Mouse (Mus musculus): ENCODE measurements around the gene Usp33. TPM values are rescaled to one million over a fixed set of nuclear protein-coding genes. Genes with fewer than 3 reads are reported as not detected.
"Not testable (repeated sequence)": the region's sequence is repeated elsewhere in the genome, so short reads cannot be mapped to it uniquely, and the experiment has no call there.

Usp33 gene
- polyA plus RNA-seq, 1 experiment from 2014 or later: 79.1 TPM

DNA sequence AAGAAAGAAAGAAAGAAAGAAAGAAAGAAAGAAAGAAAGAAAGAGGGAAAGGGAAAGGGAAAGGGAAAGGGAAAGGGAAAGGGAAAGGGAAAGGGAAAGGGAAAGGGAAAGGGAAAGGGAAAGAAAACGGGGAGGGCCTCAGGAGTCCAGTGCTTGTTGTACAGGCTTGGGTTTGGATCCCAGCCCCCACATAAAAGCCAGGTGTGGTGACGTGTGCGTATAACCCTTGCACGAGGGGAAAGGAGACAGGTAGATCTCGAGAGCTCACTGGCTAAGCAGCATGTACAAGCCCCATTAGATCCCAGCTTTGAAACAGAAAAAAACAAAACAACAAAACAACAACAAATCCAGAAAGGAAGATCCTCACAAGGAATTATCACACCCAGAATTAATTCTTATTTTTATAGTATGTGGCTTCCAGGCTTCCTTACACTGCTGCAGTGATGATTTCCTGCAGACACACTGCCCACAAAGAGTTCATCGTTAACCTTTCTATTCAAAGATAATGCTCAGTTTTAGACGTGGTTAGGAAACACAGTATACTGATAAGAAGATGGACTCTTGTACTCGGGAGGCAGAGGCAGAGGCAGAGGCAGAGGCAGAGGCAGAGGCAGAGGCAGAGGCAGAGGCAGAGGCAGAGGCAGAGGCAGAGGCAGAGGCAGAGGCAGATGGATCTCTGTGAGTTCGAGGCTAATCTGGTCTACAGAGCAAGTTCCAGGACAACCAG is 29.7 kb upstream of the Usp33 start:
- not testable (repeated sequence) for ATAC-seq; H3K9ac ChIP-seq (replicated peaks); H3K27ac ChIP-seq; H3K27me3 ChIP-seq; H3K4me3 ChIP-seq (replicated peaks); H3K9me3 ChIP-seq; H3K4me1 ChIP-seq (replicated peaks); H3K4me2 ChIP-seq (replicated peaks)
- WGBS: 87% methylated on average over 9 of the region's 9 CpGs
- H3K36me3 ChIP-seq: peaks cover 47% of the 10 kb centered on the region

- H3K9ac ChIP-seq (replicated peaks): no peak overlapping the region
- H3K27me3 ChIP-seq: no peaks in the 10 kb centered on the region
- H3K27ac ChIP-seq: no peak overlapping the region
- H3K4me1 ChIP-seq (replicated peaks): no peaks in the 10 kb centered on the region
- no peaks in the 10 kb centered on the region for H3K9me3 ChIP-seq
- no peak overlapping the region for H3K4me3 ChIP-seq (replicated peaks)
- H3K36me3 ChIP-seq: peaks cover 42% of the 10 kb centered on the region
- WGBS: 93% methylated on average over 10 of the region's 10 CpGs
- no peak overlapping the region for H3K4me2 ChIP-seq (replicated peaks)
- ATAC-seq: no peak
These were observed 25.2 kb upstream of the Usp33 start for GRCm38 (mm10) chr3:152320972-152321645.

DNA sequence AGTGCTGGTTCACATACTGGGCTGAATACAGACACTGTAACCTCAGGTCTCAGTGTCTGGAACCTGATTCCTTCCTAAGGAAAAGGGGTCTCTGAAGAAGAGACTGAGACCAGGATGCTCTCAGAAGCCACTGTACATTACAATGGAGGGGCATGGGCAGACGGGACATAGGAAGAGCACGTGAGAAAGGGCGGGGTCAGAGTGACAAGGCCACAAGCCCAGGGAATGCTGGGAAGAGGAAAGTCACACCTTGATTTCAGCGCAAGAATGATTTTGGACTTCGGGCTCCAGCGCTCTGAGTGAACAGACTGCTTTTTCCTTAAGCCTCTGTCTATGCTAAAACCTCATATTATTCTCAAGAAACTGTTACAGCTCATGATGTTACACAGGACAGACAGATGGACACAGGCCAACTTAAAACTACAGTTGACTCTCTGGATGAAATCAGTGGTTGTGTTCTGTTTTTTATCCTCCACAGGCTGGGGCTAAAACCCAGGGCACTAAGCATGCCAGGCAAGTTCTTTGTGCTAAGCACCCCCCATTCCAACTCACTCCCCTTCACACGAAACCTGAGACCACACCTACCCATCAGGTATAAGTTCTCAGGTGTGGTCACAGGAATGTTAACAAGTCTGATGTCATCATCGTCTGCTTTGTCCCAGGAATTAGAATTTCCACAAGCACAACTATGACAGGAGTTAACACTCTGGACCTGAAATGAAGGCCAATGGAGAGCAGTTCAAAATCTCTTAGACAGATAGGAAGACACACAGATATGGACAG is 24.3 kb upstream of the Usp33 start:
- Histone ChIP-seq H3K4me3 (replicated peaks) (no peak overlapping the region), H3K9me3 (no peaks in the 10 kb centered on the region), H3K27ac (no peak overlapping the region), H3K4me2 (replicated peaks) (no peak overlapping the region), H3K9ac (replicated peaks) (no peak overlapping the region), H3K4me1 (replicated peaks) (no peaks in the 10 kb centered on the region), H3K36me3 (peaks cover 42% of the 10 kb centered on the region), H3K27me3 (no peaks in the 10 kb centered on the region)
- no peak for ATAC-seq
- 95% methylated on average over 8 of the region's 8 CpGs for WGBS

DNA sequence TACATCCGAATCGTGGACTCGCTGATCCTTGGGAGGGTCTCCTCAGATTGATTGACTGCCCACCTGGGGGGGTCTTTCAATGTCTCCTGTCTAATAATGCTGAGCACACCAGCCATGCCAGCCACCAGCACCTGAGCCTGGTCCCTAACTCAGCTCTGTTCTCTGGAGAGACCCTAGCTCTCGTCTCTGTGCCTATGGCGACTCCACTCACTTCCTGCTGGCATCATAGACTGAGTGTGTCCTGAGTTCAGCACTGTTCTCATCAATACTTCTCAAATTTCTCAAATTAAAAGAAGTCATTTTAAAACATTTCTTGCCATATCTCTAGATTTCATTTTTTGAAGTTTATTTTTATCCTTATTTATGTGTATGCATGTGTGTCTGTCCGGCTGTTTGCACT is 14.2 kb upstream of the Usp33 start:
- Histone ChIP-seq H3K27me3 (no peaks in the 10 kb centered on the region), H3K4me2 (replicated peaks) (no peak overlapping the region), H3K9me3 (no peaks in the 10 kb centered on the region), H3K27ac (no peak overlapping the region), H3K4me3 (replicated peaks) (no peak overlapping the region), H3K4me1 (replicated peaks) (no peaks in the 10 kb centered on the region), H3K36me3 (peaks cover 45% of the 10 kb centered on the region), H3K9ac (replicated peaks) (no peak overlapping the region)
- no peak for ATAC-seq
- WGBS: 95% methylated on average over 6 of the region's 6 CpGs

- peaks cover 51% of the 10 kb centered on the region for H3K36me3 ChIP-seq
- no peak overlapping the region for H3K4me3 ChIP-seq (replicated peaks)
- no peak for ATAC-seq
- 88% methylated on average over 15 of the region's 15 CpGs for WGBS
- no peak overlapping the region for H3K27ac ChIP-seq
- no peaks in the 10 kb centered on the region for H3K27me3 ChIP-seq
- H3K9ac ChIP-seq (replicated peaks): no peak overlapping the region
- H3K4me1 ChIP-seq (replicated peaks): no peaks in the 10 kb centered on the region
- no peak overlapping the region for H3K4me2 ChIP-seq (replicated peaks)
- no peaks in the 10 kb centered on the region for H3K9me3 ChIP-seq
These were observed 13.6 kb upstream of the Usp33 start for GRCm38 (mm10) chr3:152332545-152333300.

- H3K9ac ChIP-seq (replicated peaks): no peak overlapping the region
- no peak overlapping the region for H3K27ac ChIP-seq
- ATAC-seq: no peak
- WGBS: 94% methylated on average over 10 of the region's 10 CpGs
- H3K4me1 ChIP-seq (replicated peaks): 0 out of 2 replicates have a peak, but pooled peaks cover under 1% of the 10 kb centered on the region
- peaks cover 52% of the 10 kb centered on the region for H3K36me3 ChIP-seq
- H3K4me2 ChIP-seq (replicated peaks): no peak overlapping the region
- H3K27me3 ChIP-seq: no peaks in the 10 kb centered on the region
- no peak overlapping the region for H3K4me3 ChIP-seq (replicated peaks)
- no peaks in the 10 kb centered on the region for H3K9me3 ChIP-seq
These were observed 12.6 kb upstream of the Usp33 start for GRCm38 (mm10) chr3:152333641-152334040.

DNA sequence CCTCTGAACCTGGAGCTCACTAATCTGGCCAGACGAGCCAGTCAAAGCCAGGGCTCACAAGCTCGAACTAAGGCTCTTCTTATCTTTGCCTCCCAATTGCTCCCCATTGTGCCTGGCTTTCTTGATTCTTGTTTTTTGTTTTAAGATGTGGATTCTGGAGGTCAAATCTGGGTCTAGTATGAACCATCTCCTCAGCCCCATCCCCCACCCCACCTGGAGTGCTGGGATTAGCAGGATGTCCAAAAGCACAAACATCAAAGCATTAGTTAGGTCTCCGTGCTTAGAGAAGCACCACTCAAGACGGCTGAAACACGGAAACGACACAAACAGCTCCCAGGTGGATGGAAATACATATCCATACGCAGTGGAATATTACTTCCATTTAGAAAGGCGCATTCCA is 10.2 kb upstream of the Usp33 start:
- Histone ChIP-seq H3K27ac (no peak overlapping the region), H3K27me3 (no peaks in the 10 kb centered on the region), H3K4me1 (replicated peaks) (peaks cover 12% of the 10 kb centered on the region; the same call in 1 of the 2 replicates), H3K9ac (replicated peaks) (no peak overlapping the region), H3K36me3 (peaks cover 52% of the 10 kb centered on the region), H3K4me2 (replicated peaks) (no peak overlapping the region), H3K4me3 (replicated peaks) (no peak overlapping the region), H3K9me3 (no peaks in the 10 kb centered on the region)
- ATAC-seq: no peak
- WGBS: 80% methylated on average over 8 of the region's 8 CpGs

- Histone ChIP-seq H3K4me3 (replicated peaks) (peak within 1 kb of the TSS; percentile 86), H3K36me3 (peaks cover 25% of the 10 kb centered on the region), H3K27ac (peak within 1 kb of the TSS; percentile 64; the same call in 1 of the 2 replicates), H3K4me2 (replicated peaks) (peak within 1 kb of the TSS; percentile 56), H3K9me3 (no peaks in the 10 kb centered on the region), H3K27me3 (no peaks in the 10 kb centered on the region), H3K4me1 (replicated peaks) (peaks cover 12% of the 10 kb centered on the region; the same call in 1 of the 2 replicates), H3K9ac (replicated peaks) (peak within 1 kb of the TSS; percentile 85)
- peak; percentile 97 for ATAC-seq
- 3% methylated on average over 54 of the region's 54 CpGs for WGBS
These were observed 6.3 kb upstream of the Usp33 start, which contains the start of gene Miga1 for GRCm38 (mm10) chr3:152339862-152340557. Gene Miga1, minus strand, starts transcription at chr3:152340407.

DNA sequence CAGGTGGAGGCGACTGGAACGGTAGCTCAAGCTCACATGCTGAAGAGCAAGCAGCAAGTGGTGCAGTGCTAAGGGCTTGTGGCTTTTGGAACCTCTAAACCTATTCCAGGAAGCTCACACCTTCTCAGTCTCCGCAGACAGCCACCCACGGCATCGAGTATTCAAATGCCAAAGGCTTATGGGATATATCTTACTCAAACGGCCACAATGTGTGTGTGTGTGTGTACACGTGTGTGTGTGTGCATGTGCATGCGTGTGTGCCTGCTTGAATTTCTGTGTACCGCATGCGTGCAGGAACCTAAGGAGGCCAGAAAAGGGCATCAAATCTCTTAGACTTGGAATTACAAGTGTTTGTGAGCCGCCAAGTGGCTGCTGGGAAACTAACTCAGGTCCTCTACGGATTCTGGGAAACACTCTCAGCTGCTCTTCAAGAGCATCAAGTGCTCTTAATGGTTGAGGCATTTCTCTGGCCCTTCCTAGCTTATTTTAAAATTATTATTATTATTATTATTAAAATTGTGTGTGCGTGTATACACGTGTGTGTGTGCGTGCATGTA is 3.2 kb upstream of the Usp33 start:
- Histone ChIP-seq H3K4me2 (replicated peaks) (no peak overlapping the region), H3K9me3 (no peaks in the 10 kb centered on the region), H3K4me3 (replicated peaks) (no peak overlapping the region), H3K4me1 (replicated peaks) (peaks cover 20% of the 10 kb centered on the region), H3K27ac (no peak overlapping the region), H3K9ac (replicated peaks) (no peak overlapping the region), H3K27me3 (no peaks in the 10 kb centered on the region), H3K36me3 (no peaks in the 10 kb centered on the region)
- no peak for ATAC-seq
- 89% methylated on average over 15 of the region's 15 CpGs for WGBS

GRCm38 (mm10) chr3:152346633-152347141 is 409 bp downstream of the Usp33 start:
- H3K4me1 ChIP-seq (replicated peaks): peaks cover 37% of the 10 kb centered on the region
- no peaks in the 10 kb centered on the region for H3K9me3 ChIP-seq
- no peaks in the 10 kb centered on the region for H3K27me3 ChIP-seq
- H3K4me3 ChIP-seq (replicated peaks): peak overlapping the region; percentile 77
- WGBS: under 1% methylated on average over 54 of the region's 54 CpGs
- H3K4me2 ChIP-seq (replicated peaks): peak overlapping the region; percentile 67
- peak overlapping the region; percentile 83 for H3K27ac ChIP-seq
- H3K9ac ChIP-seq (replicated peaks): peak overlapping the region; percentile 89
- peak; percentile 13; the same call in 1 of the 2 replicates for ATAC-seq
- no peaks in the 10 kb centered on the region for H3K36me3 ChIP-seq
